Mouse (Mus musculus) testis, adult 2 months (tissue): ENCODE results near the gene Gm49336.

Experiments used
- CTCF ChIP-seq: fragments of 200-500 bp; IDR thresholded peaks from 2 replicates; pipeline ENCODE4 v1.5.1; 2012; ENCODE audit warnings: low read depth, mild to moderate bottlenecking, inconsistent platforms, low read length, moderate library complexity; ENCODE audit not compliant: control insufficient read depth, insufficient read depth, insufficient replicate concordance
- POLR2A ChIP-seq: fragments of 200-500 bp; IDR thresholded peaks from 2 replicates; pipeline ENCODE4 v1.6.1; 2012; ENCODE audit warnings: low read depth, mild to moderate bottlenecking, inconsistent platforms, low read length, moderate library complexity; ENCODE audit not compliant: control insufficient read depth

DNA sequence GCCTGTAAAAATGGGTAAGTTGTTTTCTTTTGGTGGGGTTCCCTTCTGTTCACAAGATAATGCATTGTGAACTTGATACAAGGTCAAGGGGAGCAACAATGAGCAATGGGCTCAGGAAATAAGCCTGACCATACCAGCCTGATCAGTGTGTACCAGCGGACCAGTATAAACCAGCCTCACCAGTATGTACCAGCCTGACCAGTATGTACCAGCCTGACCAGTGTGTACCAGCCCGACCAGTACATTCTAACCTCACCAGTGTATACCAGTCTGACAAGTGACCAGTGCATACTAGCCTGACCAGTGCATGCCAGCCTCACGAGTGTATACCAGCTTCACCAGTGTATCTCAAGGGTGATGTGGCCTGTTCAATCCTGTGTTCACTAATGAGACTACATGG is 87.9 kb downstream of the Gm49336 start:
- no peak for TF ChIP-seq CTCF
- no peak for TF ChIP-seq POLR2A
